Mouse (Mus musculus): Measurements from ENCODE around the gene Gprc5a.

- TF ChIP-seq TAL1 (IDR thresholded peaks at IDR 0.05; ENCODE audit: low read length) (no peak), GATA1 (IDR thresholded peaks at IDR 0.05; ENCODE audit: low read length) (no peak)
Observed at GRCm38 (mm10) chr6:135040275-135040871, 25.1 kb upstream of the Gprc5a start.
